In genomic region chr10:51595001-51595931, GRCm38 (mm10) we compare ENCODE assay signal across 10 mouse cellular contexts. TPM values are rescaled to one million over a fixed set of nuclear protein-coding genes. Genes with fewer than 3 reads are reported as not detected.
DNase-seq lines count a peak whose midpoint lies in the region; ATAC-seq lines count a peak whose summit lies in the region.
"Had no signal": no experiment of that assay in that cellular context is flagged by ENCODE, and none has a peak within 500 bp of the region (broad histone marks: within the 10 kb centered on the region; RNA-seq: fewer than 3 reads in every experiment).

No protein-coding gene starts in this region.

- DNase-seq in cerebellum, adult 9-10 months = peak; percentile 23
- no peak for DNase-seq in cerebellum, adult 11-12 months
- DNase-seq in left cerebral cortex, postnatal 14 days (ENCODE audit: low spot score in 2 of 2) = peak; percentile 54 to 67
- no peak for DNase-seq in left cerebral cortex, adult 8-10 months (ENCODE audit: low spot score in 2 of 2)
- peak; percentile 85 for DNase-seq in embryonic facial prominence, embryonic 14.5 days (ENCODE audit: low spot score)
- peak; percentile 65 for DNase-seq in lung, postnatal 10 days
- peak; percentile 42 for DNase-seq in telencephalon, adult 2 months (ENCODE audit: low read depth, low spot score)
- no peak for DNase-seq in thymus, postnatal 4 days

- no peaks in the 10 kb centered on the region for H3K36me3 ChIP-seq in embryonic facial prominence, embryonic 14.5 days (ENCODE audit: control insufficient read depth, insufficient read depth, low read length)

- H3K27me3 ChIP-seq in embryonic facial prominence, embryonic 14.5 days (replicated peaks; ENCODE audit: control insufficient read depth, insufficient read depth, low read length) = no peaks in the 10 kb centered on the region; the same call in 1 of the 2 replicates

- no peak overlapping the region for H3K4me3 ChIP-seq in embryonic facial prominence, embryonic 14.5 days (ENCODE audit: low read depth, low read length)

- H3K4me2 ChIP-seq in embryonic facial prominence, embryonic 14.5 days (ENCODE audit: low read depth, low read length) = peak overlapping the region; percentile 23

- no peak overlapping the region for H3K27ac ChIP-seq in embryonic facial prominence, embryonic 14.5 days (replicated peaks; ENCODE audit: low read depth, low read length)

- intact Hi-C loops in left cerebral cortex, postnatal 14 days (cut with DNase I) = loop anchor here (2.0 kb wide), 1 partner anchor 62 kb away; no protein-coding TSS in a partner anchor

- 41% methylated on average over 10 of the region's 10 CpGs for WGBS in embryonic facial prominence, embryonic 14.5 days

- no peak for ATAC-seq in embryonic facial prominence, embryonic 14.5 days (ENCODE audit: low read depth)

- no peaks in the 10 kb centered on the region for H3K9me3 ChIP-seq in embryonic facial prominence, embryonic 14.5 days (ENCODE audit: control insufficient read depth, low read length)

- H3K4me1 ChIP-seq in embryonic facial prominence, embryonic 14.5 days (ENCODE audit: control insufficient read depth, insufficient read depth, low read length) = no peaks in the 10 kb centered on the region

- H3K9ac ChIP-seq in embryonic facial prominence, embryonic 14.5 days (ENCODE audit: low read depth, low read length) = no peak overlapping the region

RNA-seq across cellular contexts. Expression of gene Fam162b, which starts 4.9 kb away (rescaled TPM):
- not detected for total RNA-seq in left cerebral cortex, postnatal 14 days (2021)
- total RNA-seq in left cerebral cortex, adult 8-10 months (2022) = not detected
- polyA plus RNA-seq in embryonic facial prominence, embryonic 14.5 days (2014; fragmentation: Nextera tagmentation; extraction: Ambion mirVana) = 1.5 and 2.3 TPM in 2 replicates
- total RNA-seq: heart, postnatal 14 days had no signal
- polyA plus RNA-seq: spleen, adult 2 months had no signal

RNA-seq across cellular contexts. Expression of gene Gprc6a, which starts 36.0 kb away (rescaled TPM):
- total RNA-seq in left cerebral cortex, postnatal 14 days (2021) = not detected
- total RNA-seq in left cerebral cortex, adult 8-10 months (2022) = not detected
- polyA plus RNA-seq in embryonic facial prominence, embryonic 14.5 days (2014; fragmentation: Nextera tagmentation; extraction: Ambion mirVana) = not detected in 2 replicates
- total RNA-seq: heart, postnatal 14 days had no signal
- polyA plus RNA-seq: spleen, adult 2 months had no signal

Comparison
In these comparisons a context has a peak if more than half of its experiments do, and no peak if none do; other contexts are left out.
1. DNase-seq: peak in cerebellum, adult 9-10 months (single experiment), left cerebral cortex, postnatal 14 days (2 of 2), embryonic facial prominence, embryonic 14.5 days (single experiment), lung, postnatal 10 days (single experiment) and telencephalon, adult 2 months (single experiment); none in cerebellum, adult 11-12 months (single experiment), left cerebral cortex, adult 8-10 months (0 of 2) and thymus, postnatal 4 days (single experiment).